Mouse (Mus musculus) olfactory bulb, adult 2 months (tissue): ENCODE data around the gene Gng12.

Experiments used
- CTCF ChIP-seq: fragments of 200-500 bp; IDR thresholded peaks from 2 replicates; pipeline ENCODE4 v1.5.1; 2012; ENCODE audit warnings: low read depth, mild to moderate bottlenecking, low read length, moderate library complexity; ENCODE audit not compliant: insufficient read depth
- POLR2A ChIP-seq: fragments of 200-500 bp; IDR thresholded peaks from 2 replicates; pipeline ENCODE4 v1.6.1; 2012; ENCODE audit warnings: mild to moderate bottlenecking, low read depth, low read length, moderate library complexity; ENCODE audit not compliant: insufficient read depth

GRCm38 (mm10) chr6:66981366-66981765 lies 85.2 kb downstream of the Gng12 start:
- TF ChIP-seq POLR2A: no peak
- no peak for TF ChIP-seq CTCF
